Mouse (Mus musculus): ENCODE data around the gene Ccdc172. TPM values are rescaled to one million over a fixed set of nuclear protein-coding genes. Genes with fewer than 3 reads are reported as not detected.
A peak's percentile ranks its signal among the peaks of the same experiment; 100 is the strongest.

Ccdc172 gene
- polyA plus RNA-seq, 1 experiment from 2014 or later, result not detected

GRCm38 (mm10) chr19:58562301-58562815 is 50.6 kb downstream of the Ccdc172 start:
- ChIA-PET POLR2A (no interaction called here), CTCF (no interaction called here)
- ATAC-seq, result no peak
- DNase-seq (ENCODE audit: low read depth, low spot score), result no peak
- in situ Hi-C loops (cut with MboI; ENCODE audit: low pct_unique_long_range_greater_than_20kb), result no loop called here
- TF ChIP-seq CTCF (IDR thresholded peaks at IDR 0.05), result no peak
- H3K27me3 ChIP-seq, result peaks cover 69% of the 10 kb centered on the region

- CTCF ChIA-PET, result no interaction called here
- TF ChIP-seq CTCF (IDR thresholded peaks at IDR 0.05), result no peak
- ATAC-seq, result no peak
These were observed 59.8 kb downstream of the Ccdc172 start for GRCm38 (mm10) chr19:58571566-58571965.

GRCm38 (mm10) chr19:58572429-58573071 is 60.8 kb downstream of the Ccdc172 start:
- TF ChIP-seq CTCF (IDR thresholded peaks at IDR 0.05), result no peak
- ATAC-seq (peak; percentile 75), DNase-seq (ENCODE audit: low read depth, low spot score) (no peak)
- POLR2A ChIA-PET, result no interaction called here
- peaks cover 61% of the 10 kb centered on the region for H3K27me3 ChIP-seq
- in situ Hi-C loops (cut with MboI; ENCODE audit: low pct_unique_long_range_greater_than_20kb), result no loop called here
- CTCF ChIA-PET, result interaction anchor here (1.1 to 1.5 kb wide), 2 partner anchors 10 to 14 kb away, joined by 5 to 6 read pairs; no protein-coding TSS in a partner anchor

More at GRCm38 (mm10) chr19:58571566-58571965, 59.8 kb downstream of the Ccdc172 start:
- DNase-seq (ENCODE audit: low read depth, low spot score), result no peak
- H3K27me3 ChIP-seq, result peaks cover 55% of the 10 kb centered on the region
- in situ Hi-C loops (cut with MboI; ENCODE audit: low pct_unique_long_range_greater_than_20kb), result no loop called here
- POLR2A ChIA-PET, result no interaction called here

GRCm38 (mm10) chr19:58573072-58573438 is 61.3 kb downstream of the Ccdc172 start:
- peak; percentile 46 for DNase-seq (ENCODE audit: low read depth, low spot score)
- ChIA-PET POLR2A (no interaction called here), CTCF (interaction anchor here (1.1 to 1.5 kb wide), 2 partner anchors 9 to 15 kb away, joined by 5 to 6 read pairs; no protein-coding TSS in a partner anchor)
- in situ Hi-C loops (cut with MboI; ENCODE audit: low pct_unique_long_range_greater_than_20kb), result no loop called here
- H3K27me3 ChIP-seq, result peaks cover 62% of the 10 kb centered on the region
- TF ChIP-seq CTCF (IDR thresholded peaks at IDR 0.05), result no peak
- ATAC-seq, result peak; percentile 71

- H3K27me3 ChIP-seq, result peaks cover 83% of the 10 kb centered on the region
- peak; percentile 57 for ATAC-seq
- ChIA-PET POLR2A (no interaction called here), CTCF (interaction anchor here (2.3 kb wide), 1 partner anchor 9 kb away, joined by 6 read pairs; no protein-coding TSS in a partner anchor)
- TF ChIP-seq CTCF (IDR thresholded peaks at IDR 0.05), result no peak
- DNase-seq (ENCODE audit: low read depth, low spot score), result peak; percentile 76
- in situ Hi-C loops (cut with MboI; ENCODE audit: low pct_unique_long_range_greater_than_20kb), result no loop called here
These were observed 70.2 kb downstream of the Ccdc172 start for GRCm38 (mm10) chr19:58582018-58582417.

GRCm38 (mm10) chr19:58582956-58583355 is 71.2 kb downstream of the Ccdc172 start:
- in situ Hi-C loops (cut with MboI; ENCODE audit: low pct_unique_long_range_greater_than_20kb), result no loop called here
- CTCF ChIA-PET, result interaction anchor here (1.3 to 2.3 kb wide), 2 partner anchors 10 kb away, joined by 6 to 7 read pairs; no protein-coding TSS in a partner anchor
- no peak for DNase-seq (ENCODE audit: low read depth, low spot score)
- POLR2A ChIA-PET, result no interaction called here
- no peak for ATAC-seq
- TF ChIP-seq CTCF (IDR thresholded peaks at IDR 0.05), result no peak
- H3K27me3 ChIP-seq, result peaks cover 85% of the 10 kb centered on the region

GRCm38 (mm10) chr19:58586046-58586445 is 74.3 kb downstream of the Ccdc172 start:
- POLR2A ChIA-PET, result interaction anchor here (0.7 kb wide), 1 partner anchor 110 kb away, joined by 5 read pairs; no protein-coding TSS in a partner anchor
- in situ Hi-C loops (cut with MboI; ENCODE audit: low pct_unique_long_range_greater_than_20kb), result no loop called here
- DNase-seq (ENCODE audit: low read depth, low spot score), result no peak
- CTCF ChIA-PET, result interaction anchor here (1.7 kb wide), 1 partner anchor 16 kb away, joined by 3 read pairs; no protein-coding TSS in a partner anchor
- peaks cover 85% of the 10 kb centered on the region for H3K27me3 ChIP-seq
- ATAC-seq, result no peak
- TF ChIP-seq CTCF (IDR thresholded peaks at IDR 0.05), result no peak

- ATAC-seq, result no peak
- CTCF ChIA-PET, result no interaction called here
- no peak for DNase-seq (ENCODE audit: low read depth, low spot score)
- no peak for TF ChIP-seq CTCF (IDR thresholded peaks at IDR 0.05)
- peaks cover 75% of the 10 kb centered on the region for H3K27me3 ChIP-seq
- POLR2A ChIA-PET, result no interaction called here
- in situ Hi-C loops (cut with MboI; ENCODE audit: low pct_unique_long_range_greater_than_20kb), result no loop called here
These were observed 78.6 kb downstream of the Ccdc172 start for GRCm38 (mm10) chr19:58590251-58590936.

- ChIA-PET POLR2A (no interaction called here), CTCF (no interaction called here)
- peaks cover 9% of the 10 kb centered on the region for H3K27me3 ChIP-seq
- no peak for TF ChIP-seq CTCF (IDR thresholded peaks at IDR 0.05)
- DNase-seq (ENCODE audit: low read depth, low spot score), result no peak
- in situ Hi-C loops (cut with MboI; ENCODE audit: low pct_unique_long_range_greater_than_20kb), result no loop called here
- ATAC-seq, result no peak
These were observed 88.6 kb downstream of the Ccdc172 start for GRCm38 (mm10) chr19:58600381-58600780.

Other genes starting within 250 kb of the Ccdc172 start
- 102 TPM for gene Gfra1, start 56.1 kb upstream of the Ccdc172 start, polyA plus RNA-seq (2021)
- not detected for gene Pnlip, start 140.5 kb downstream of the Ccdc172 start, polyA plus RNA-seq (2021)
- not detected for gene Pnliprp1, start 216.9 kb downstream of the Ccdc172 start, polyA plus RNA-seq (2021)
- gene Pnliprp2, start 247.7 kb downstream of the Ccdc172 start, polyA plus RNA-seq (2021), result not detected